Mouse (Mus musculus) forebrain, embryonic 14.5 days (tissue): ENCODE results near the gene Ubap1l. TPM values are rescaled to one million over a fixed set of nuclear protein-coding genes. Genes with fewer than 3 reads are reported as not detected.

Experiments used
- ATAC-seq: fragments of 200-750 bp; cut with Nextera tagmentation; 2 replicates; pipeline ENCODE4 v1.8.0; 2017; ENCODE audit warnings: mild to moderate bottlenecking, moderate library complexity
- DNase-seq: peaks from one replicate; pipeline ENCODE4 v3.0.0-alpha.2; 2015; ENCODE audit warnings: low spot score
- H3K27ac ChIP-seq: fragments of 300-500 bp; sonication (generic); 2 replicates; pipeline ENCODE4 v1.5.1; 2014; ENCODE audit warnings: low read depth, mild to moderate bottlenecking, control low read depth, low read length, moderate library complexity
- H3K27me3 ChIP-seq: fragments of 300-500 bp; sonication (generic); replicated peaks from 2 replicates; pipeline ENCODE4 v1.6.1; 2014; ENCODE audit warnings: low read length, control low read depth, mixed read lengths; ENCODE audit not compliant: control insufficient read depth, insufficient read depth
- H3K36me3 ChIP-seq: fragments of 300-500 bp; sonication (generic); 2 replicates; pipeline ENCODE4 v1.6.1; 2014; ENCODE audit warnings: low read length, control low read depth; ENCODE audit not compliant: control insufficient read depth, insufficient read depth
- H3K4me1 ChIP-seq: fragments of 300-500 bp; sonication (generic); 2 replicates; pipeline ENCODE4 v1.6.1; 2014; ENCODE audit warnings: antibody characterized with exemption, low read length, control low read depth; ENCODE audit not compliant: control insufficient read depth, insufficient read depth
- H3K4me2 ChIP-seq: fragments of 300-500 bp; sonication (generic); 2 replicates; pipeline ENCODE4 v1.6.1; 2014; ENCODE audit warnings: mild to moderate bottlenecking, control low read depth, low read length
- H3K4me3 ChIP-seq: fragments of 300-500 bp; sonication (generic); 2 replicates; pipeline ENCODE4 v1.5.1; 2014; ENCODE audit warnings: low read depth, low read length, control low read depth
- H3K9ac ChIP-seq: fragments of 300-500 bp; sonication (generic); 2 replicates; pipeline ENCODE4 v1.6.1; 2014; ENCODE audit warnings: mild to moderate bottlenecking, low read length, control low read depth, moderate library complexity
- H3K9me3 ChIP-seq: fragments of 300-500 bp; sonication (generic); replicated peaks from 2 replicates; pipeline ENCODE4 v1.6.1; 2016; ENCODE audit warnings: low read length, control low read depth, mixed read lengths; ENCODE audit not compliant: control insufficient read depth
- WGBS: fragments of 180-500 bp; shearing (Covaris S2); extraction: QIAGEN DNeasy Blood & Tissue Kit; methylation state at CpG from one replicate; pipeline ENCODE4 v1.1.7; 2014; 5-methylcytosine and 5-hydroxymethylcytosine counted together
- polyA plus RNA-seq: library from polyadenylated mRNA; unstranded; fragments of >200 nt; fragmentation: Nextera tagmentation; extraction: Ambion mirVana; gene quantifications from 2 replicates; pipeline ENCODE4 v1.2.1, GENCODE M21; 2014

The Ubap1l gene
- polyA plus RNA-seq, 1 experiment from 2014 or later = 0.13 TPM

DNA sequence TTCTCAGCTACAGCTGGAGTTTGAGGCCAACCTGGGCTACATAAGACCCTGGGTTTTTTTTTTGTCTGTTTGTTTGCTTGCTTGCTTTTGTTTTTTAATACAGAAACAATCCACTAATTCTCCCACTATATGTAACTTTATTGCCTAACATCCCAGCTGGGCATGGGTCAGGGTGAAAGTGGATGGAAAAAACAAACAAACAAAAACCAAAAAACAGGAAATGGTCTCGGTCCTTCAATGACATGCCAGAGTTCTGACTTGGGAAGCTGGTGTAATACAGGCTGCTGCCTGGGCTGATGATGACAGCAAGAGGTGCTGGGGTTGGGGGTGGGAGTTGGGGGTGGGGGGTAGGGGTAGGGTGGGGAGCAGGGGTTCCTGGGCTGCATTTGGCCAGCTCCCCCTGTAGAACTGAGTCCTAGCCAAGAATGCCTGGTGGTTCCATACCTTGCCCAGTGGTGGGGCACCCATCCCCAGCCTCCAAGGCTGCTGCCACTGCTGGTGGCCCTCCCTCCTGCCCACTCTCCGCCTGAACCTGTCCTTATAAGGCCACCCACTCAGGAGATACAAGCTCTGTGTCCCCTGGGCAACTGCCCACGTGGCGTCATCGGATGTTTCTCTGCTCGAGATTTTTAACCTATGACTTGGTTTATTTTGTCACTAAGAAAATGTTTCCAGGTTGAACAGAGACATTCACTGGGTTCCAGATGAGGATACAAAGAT lies 21.4 kb downstream of the Ubap1l start:
- ATAC-seq = no peak
- WGBS = 78% methylated on average over 6 of the region's 6 CpGs
- no peaks in the 10 kb centered on the region for H3K9me3 ChIP-seq
- no peak overlapping the region for H3K27ac ChIP-seq
- no peak overlapping the region for H3K4me2 ChIP-seq
- H3K4me3 ChIP-seq = no peak overlapping the region
- DNase-seq = no peak
- H3K27me3 ChIP-seq = no peaks in the 10 kb centered on the region
- H3K36me3 ChIP-seq = no peaks in the 10 kb centered on the region
- H3K9ac ChIP-seq = no peak overlapping the region
- no peaks in the 10 kb centered on the region for H3K4me1 ChIP-seq

DNA sequence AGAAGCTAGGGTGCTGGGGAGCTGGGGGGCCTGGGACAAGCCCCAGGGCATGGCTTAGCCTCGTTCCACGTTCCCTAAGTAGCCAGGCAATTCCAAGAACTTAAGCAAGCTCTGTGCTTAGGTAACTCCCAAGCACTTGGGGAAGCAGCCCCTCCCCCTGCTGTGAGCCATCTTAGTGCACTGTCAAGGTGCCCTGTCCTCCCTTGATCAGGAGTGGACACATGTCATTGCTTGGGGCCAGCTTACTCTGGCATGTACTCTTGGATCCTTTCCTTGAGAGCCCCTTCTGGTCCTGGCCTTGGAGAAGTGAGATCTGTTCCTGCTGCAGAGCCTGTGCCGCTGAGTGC lies 21.9 kb downstream of the Ubap1l start:
- no peak for DNase-seq
- 52% methylated on average over 3 of the region's 3 CpGs for WGBS
- no peaks in the 10 kb centered on the region for H3K36me3 ChIP-seq
- H3K9ac ChIP-seq = no peak overlapping the region
- no peak overlapping the region for H3K4me2 ChIP-seq
- no peaks in the 10 kb centered on the region for H3K9me3 ChIP-seq
- ATAC-seq = no peak
- H3K27me3 ChIP-seq = no peaks in the 10 kb centered on the region
- no peak overlapping the region for H3K4me3 ChIP-seq
- H3K4me1 ChIP-seq = no peaks in the 10 kb centered on the region
- H3K27ac ChIP-seq = no peak overlapping the region

DNA sequence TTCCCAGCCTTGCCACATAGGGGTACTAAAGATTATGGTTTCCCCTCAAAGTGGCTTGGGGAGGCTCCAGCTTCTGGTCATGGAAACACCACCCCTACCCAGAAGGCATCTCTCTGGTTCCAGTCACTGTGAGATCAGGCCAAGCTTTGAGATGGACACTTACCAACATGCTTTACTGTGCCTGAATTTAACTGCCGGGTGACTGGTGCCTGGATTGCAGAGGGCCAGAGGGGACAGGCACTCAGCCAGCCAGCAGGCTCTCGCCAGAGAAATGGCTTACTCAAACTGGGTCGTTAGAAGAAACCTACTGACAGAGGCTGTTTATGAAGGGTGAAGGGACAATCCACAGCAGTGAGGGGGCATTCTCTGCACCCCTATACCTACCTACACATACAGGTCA lies 23.4 kb downstream of the Ubap1l start:
- DNase-seq = no peak
- H3K4me2 ChIP-seq = no peak overlapping the region
- ATAC-seq = no peak
- H3K36me3 ChIP-seq = no peaks in the 10 kb centered on the region
- 58% methylated on average over 3 of the region's 3 CpGs for WGBS
- no peak overlapping the region for H3K27ac ChIP-seq
- H3K4me3 ChIP-seq = no peak overlapping the region
- no peaks in the 10 kb centered on the region for H3K9me3 ChIP-seq
- H3K9ac ChIP-seq = no peak overlapping the region
- H3K27me3 ChIP-seq = peaks cover 3% of the 10 kb centered on the region; the same call in 1 of the 2 replicates
- H3K4me1 ChIP-seq = no peaks in the 10 kb centered on the region

DNA sequence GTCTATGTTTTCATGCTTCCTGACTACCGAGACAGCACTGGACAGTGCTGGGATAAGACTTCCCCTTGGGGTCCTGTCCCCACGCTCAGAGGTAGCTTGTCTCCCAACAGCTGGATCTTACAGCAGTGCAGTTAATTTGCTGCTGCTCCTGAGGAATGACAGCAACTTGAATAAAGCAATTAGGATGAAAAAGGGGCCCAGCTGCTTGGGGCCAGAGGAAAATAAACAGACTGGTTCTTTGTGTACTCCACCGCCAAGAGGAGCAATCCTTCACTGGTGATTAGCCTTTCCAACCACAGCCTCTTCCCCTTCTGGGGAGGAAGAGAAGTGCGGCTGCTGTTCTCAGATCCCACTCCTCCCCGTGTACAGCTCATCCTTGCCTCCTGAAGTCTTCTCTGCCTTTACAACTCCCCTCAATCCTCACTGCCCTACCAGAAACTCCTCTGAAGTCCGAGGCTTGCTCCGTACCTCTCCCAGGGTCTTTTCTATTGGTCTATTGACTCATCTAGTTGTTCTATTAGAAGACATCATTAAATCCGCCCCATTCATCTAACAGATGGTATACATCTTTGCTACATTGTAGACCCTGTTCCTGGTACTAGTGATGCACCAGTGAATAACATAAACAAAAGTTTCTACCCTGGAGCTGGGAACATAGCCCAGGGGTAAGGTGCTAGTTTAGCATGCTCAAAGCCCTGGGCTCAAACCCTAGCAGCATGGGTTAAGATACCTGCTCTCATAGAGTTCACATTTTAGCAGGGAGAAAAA lies 25.7 kb downstream of the Ubap1l start:
- Histone ChIP-seq H3K4me1 (peaks cover 3% of the 10 kb centered on the region; the same call in 1 of the 2 replicates), H3K36me3 (no peaks in the 10 kb centered on the region), H3K9ac (no peak overlapping the region), H3K9me3 (no peaks in the 10 kb centered on the region), H3K27ac (no peak overlapping the region), H3K4me2 (no peak overlapping the region), H3K4me3 (no peak overlapping the region), H3K27me3 (peaks cover 25% of the 10 kb centered on the region)
- no peak for ATAC-seq
- DNase-seq = no peak
- WGBS = 29% methylated on average over 8 of the region's 8 CpGs

DNA sequence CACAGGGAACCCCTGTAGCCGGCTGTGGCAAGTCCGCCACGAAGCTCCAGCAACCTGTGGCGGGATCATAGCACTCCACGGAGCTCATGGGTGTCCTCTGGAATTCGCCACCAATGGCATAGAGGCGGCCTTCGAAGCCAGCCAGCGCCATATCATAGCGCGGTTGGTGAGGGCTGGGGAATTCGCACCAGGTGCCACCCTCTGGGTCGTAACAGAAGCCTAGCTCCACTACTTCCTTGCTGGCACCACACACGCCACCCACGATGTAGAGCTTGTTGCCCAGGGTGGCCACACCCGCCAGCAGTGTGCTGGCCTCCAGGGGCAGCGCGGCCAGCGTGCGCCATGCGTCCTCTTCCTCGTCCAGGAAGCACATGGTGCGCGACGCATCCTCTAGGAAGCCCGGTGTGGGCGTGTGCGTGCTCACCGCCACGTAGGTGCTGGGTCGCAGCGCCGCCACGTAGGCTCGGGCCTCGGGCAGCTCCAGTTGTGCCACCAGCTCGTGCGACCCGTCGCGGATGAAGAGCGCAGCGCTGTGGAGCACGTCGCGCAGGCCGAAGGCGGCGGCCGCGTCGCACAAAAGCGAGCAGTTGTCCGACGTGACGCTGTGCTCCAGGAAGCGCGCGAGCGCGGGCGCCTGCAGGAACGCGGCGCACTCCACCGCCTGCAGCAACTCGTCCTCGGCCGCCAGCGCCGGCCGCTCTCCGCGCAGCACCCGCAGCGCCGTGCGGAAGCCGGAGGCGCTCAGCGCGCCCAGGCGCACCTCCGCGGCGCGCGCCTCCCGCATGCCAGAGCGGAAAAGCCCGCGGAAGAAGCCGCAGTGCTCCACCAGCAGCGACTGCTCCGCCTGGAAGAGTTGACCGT lies 30.1 kb downstream of the Ubap1l start:
- peak overlapping the region; percentile 40 for H3K9ac ChIP-seq
- H3K9me3 ChIP-seq = no peaks in the 10 kb centered on the region
- peaks cover 38% of the 10 kb centered on the region for H3K27me3 ChIP-seq
- H3K4me1 ChIP-seq = peaks cover 3% of the 10 kb centered on the region; the same call in 1 of the 2 replicates
- H3K4me3 ChIP-seq = peak overlapping the region; percentile 35
- WGBS = 19% methylated on average over 96 of the region's 96 CpGs
- DNase-seq (peak; percentile 46), ATAC-seq (peak; percentile 44)
- H3K4me2 ChIP-seq = peak overlapping the region; percentile 52
- H3K36me3 ChIP-seq = no peaks in the 10 kb centered on the region
- no peak overlapping the region for H3K27ac ChIP-seq

DNA sequence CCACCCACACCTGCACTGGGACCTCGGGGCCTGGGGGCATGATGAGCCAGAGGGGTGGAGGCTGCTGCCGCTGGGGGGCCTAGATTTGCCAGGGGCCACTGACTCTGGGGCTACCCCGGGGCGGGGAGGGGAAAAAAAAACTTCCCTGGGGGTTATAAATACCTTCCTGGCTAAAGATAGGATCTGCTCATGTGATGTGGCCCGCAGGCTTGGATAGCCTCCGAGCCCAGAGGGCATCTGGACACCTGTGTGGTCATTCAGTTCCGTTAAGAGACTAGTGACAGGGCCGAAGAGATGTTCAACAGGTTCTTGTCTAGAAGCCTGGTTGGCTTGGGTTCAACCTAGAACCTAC lies 30.7 kb downstream of the Ubap1l start, which contains the start of gene Kbtbd13:
Gene Kbtbd13 (minus strand): TSS at position 40 of the 352 bp plus-strand sequence.
- Histone ChIP-seq H3K27ac (no peak within 1 kb of the TSS), H3K9ac (peak within 1 kb of the TSS; percentile 40), H3K27me3 (peaks cover 38% of the 10 kb centered on the region), H3K4me3 (peak within 1 kb of the TSS; percentile 35), H3K4me1 (peaks cover 3% of the 10 kb centered on the region; the same call in 1 of the 2 replicates), H3K9me3 (no peaks in the 10 kb centered on the region), H3K36me3 (no peaks in the 10 kb centered on the region), H3K4me2 (peak within 1 kb of the TSS; percentile 52)
- 41% methylated on average over 8 of the region's 8 CpGs for WGBS
- ATAC-seq = no peak
- DNase-seq = no peak

DNA sequence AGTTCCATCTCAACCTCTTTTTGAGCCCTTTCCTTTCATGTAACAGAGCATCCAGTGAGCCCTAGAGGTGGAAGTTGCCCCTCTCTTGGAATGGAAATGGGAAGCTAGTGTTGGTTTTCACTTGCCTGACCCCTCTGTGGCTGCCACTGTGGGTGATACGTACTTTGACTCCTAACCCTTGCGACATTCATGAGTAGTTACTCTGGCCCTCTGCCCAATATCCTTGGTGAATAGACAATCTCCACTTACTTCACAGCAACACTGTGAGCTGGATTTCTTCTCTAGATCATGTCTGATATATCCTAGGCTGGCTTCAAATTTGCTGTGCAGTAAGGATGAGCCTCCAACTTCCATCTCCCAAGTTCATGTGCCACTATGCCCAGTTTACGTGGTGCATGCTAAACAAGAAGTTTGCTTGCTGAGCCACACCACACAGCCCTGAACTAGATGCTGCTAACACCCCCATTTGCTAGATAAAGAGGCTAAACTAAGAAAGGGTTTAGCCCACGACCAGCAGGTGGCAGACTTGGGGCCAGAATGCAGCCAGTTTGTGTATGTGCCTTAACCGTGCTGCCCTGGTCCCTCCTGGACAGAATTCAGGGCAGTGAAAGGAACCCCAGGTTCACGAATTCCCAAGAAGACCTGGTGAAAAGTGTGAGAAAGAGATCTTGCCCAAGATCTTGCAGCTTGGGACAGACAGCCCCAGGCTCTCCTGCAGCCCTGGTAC lies 32.0 kb downstream of the Ubap1l start:
- Histone ChIP-seq H3K27me3 (peaks cover 38% of the 10 kb centered on the region), H3K9ac (no peak overlapping the region), H3K36me3 (no peaks in the 10 kb centered on the region), H3K9me3 (no peaks in the 10 kb centered on the region), H3K4me2 (no peak overlapping the region), H3K27ac (no peak overlapping the region), H3K4me3 (no peak overlapping the region), H3K4me1 (peaks cover 3% of the 10 kb centered on the region; the same call in 1 of the 2 replicates)
- DNase-seq (peak; percentile 67), ATAC-seq (no peak)
- WGBS = 31% methylated on average over 6 of the region's 6 CpGs

DNA sequence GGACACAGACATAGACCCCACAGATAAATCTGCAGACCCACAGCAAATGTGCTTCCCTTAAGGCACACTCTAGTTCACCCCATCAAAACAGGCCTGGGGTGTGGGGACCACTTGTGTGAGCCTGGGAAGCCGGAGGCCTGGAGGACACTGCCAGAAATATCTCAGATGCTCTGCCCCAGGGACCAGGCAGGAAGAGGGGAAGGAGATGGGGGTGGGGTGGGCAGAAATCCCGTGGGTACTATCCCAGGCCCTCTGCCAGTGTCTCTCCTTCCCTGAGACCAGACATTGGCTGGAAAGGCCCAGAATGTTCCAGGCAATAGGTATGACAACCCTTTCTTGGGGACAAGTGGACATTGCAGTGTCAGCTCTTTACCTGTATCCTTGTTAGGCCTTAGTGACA lies 32.8 kb downstream of the Ubap1l start:
- Histone ChIP-seq H3K27ac (no peak overlapping the region), H3K36me3 (no peaks in the 10 kb centered on the region), H3K9ac (no peak overlapping the region), H3K9me3 (no peaks in the 10 kb centered on the region), H3K4me1 (peaks cover 3% of the 10 kb centered on the region; the same call in 1 of the 2 replicates), H3K4me3 (no peak overlapping the region), H3K27me3 (peaks cover 38% of the 10 kb centered on the region), H3K4me2 (no peak overlapping the region)
- ATAC-seq (no peak), DNase-seq (no peak)
- WGBS = 54% methylated on average over 2 of the region's 2 CpGs
